8 mouse cellular contexts compared by ENCODE assay signal in the genomic region with DNA sequence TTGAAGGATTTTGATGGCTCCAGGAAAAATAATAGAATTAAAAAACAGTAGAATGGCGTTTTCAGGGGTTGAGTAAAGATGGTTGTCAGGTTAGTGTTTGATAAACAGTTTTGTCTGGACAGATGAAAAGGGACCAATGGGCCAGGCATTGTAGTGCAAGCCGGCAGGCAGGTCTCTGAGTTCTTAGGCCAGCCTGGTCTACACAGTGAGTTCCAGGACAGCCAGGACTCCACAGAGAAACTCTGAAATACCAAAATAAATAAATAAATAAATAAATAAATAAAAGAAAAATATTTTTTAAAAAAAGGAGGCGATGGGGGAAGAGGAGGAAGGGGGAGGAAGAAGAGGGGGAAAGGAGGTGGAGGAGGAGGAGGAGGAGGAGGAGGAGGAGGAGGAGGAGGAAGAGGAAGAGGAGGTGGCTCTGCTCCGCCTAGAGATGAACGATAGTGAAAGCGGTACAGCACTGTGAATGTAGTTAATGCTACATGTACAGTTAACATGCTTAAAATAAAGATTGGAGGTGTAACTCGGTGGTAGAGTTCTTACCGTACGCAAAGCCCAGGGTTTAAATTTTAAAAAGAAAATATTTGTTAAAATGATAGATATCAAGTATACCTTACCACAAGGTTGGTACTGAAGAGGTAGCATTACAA. TPM values are rescaled to one million over a fixed set of nuclear protein-coding genes. Genes with fewer than 3 reads are reported as not detected.
DNase-seq lines count a peak whose midpoint lies in the region; ATAC-seq and TF ChIP-seq lines count a peak whose summit lies in the region.

No protein-coding gene starts in this region.

- H3K79me3 ChIP-seq in C2C12 (ENCODE audit: low read depth), result no peaks in the 10 kb centered on the region

- no peak for ATAC-seq in cerebellum, adult (ENCODE audit: insufficient number of reproducible peaks, low FRiP score, low TSS enrichment)
- ATAC-seq in forebrain, embryonic 16.5 days, result no peak
- peak; percentile 67 for ATAC-seq in liver, embryonic 14.5 days (ENCODE audit: insufficient read depth)

- H3K9me3 ChIP-seq in forebrain, embryonic 16.5 days (ENCODE audit: control insufficient read depth, low read length), result no peaks in the 10 kb centered on the region
- no peaks in the 10 kb centered on the region for H3K9me3 ChIP-seq in liver, embryonic 14.5 days (ENCODE audit: control insufficient read depth, low read length)

- no peak for TF ChIP-seq EP300 in liver, embryonic 14.5 days (IDR thresholded peaks at IDR 0.05; ENCODE audit: low read depth)

- no peak overlapping the region for H3ac ChIP-seq in C2C12 (ENCODE audit: control insufficient read depth, insufficient read length, low read depth)

- H3K4me1 ChIP-seq in cerebellum, adult 2 months (ENCODE audit: control insufficient read depth, insufficient read depth, low read length), result no peaks in the 10 kb centered on the region
- peaks cover 4% of the 10 kb centered on the region for H3K4me1 ChIP-seq in forebrain, embryonic 16.5 days (replicated peaks; ENCODE audit: control insufficient read depth, insufficient read depth, low read length)
- peaks cover 10% of the 10 kb centered on the region in 2 experiments; a peak in 3 of 4 replicates for H3K4me1 ChIP-seq in liver, embryonic 14.5 days (replicated peaks; ENCODE audit: control insufficient read depth in 2 of 2, insufficient read depth in 2 of 2, low read length in 1 of 2)

- no peak overlapping the region for H3K9ac ChIP-seq in forebrain, embryonic 16.5 days (replicated peaks; ENCODE audit: low read depth, low read length)
- no peak overlapping the region for H3K9ac ChIP-seq in liver, embryonic 14.5 days (replicated peaks)

- no peak for TF ChIP-seq CTCF in cerebellum, adult 2 months (IDR thresholded peaks at IDR 0.05; ENCODE audit: borderline replicate concordance, insufficient read depth, low read depth, low read length)
- no peak for TF ChIP-seq CTCF in C2C12 (IDR thresholded peaks at IDR 0.05; ENCODE audit: control insufficient read depth, insufficient read depth, insufficient read length)
- no peak for TF ChIP-seq CTCF in liver, embryonic 14.5 days (IDR thresholded peaks at IDR 0.05; ENCODE audit: low read depth)

- no peaks in the 10 kb centered on the region for H3K27me3 ChIP-seq in cerebellum, adult 2 months (ENCODE audit: control insufficient read depth, insufficient read depth, low read length)
- H3K27me3 ChIP-seq in C2C12 (ENCODE audit: control insufficient read depth, insufficient read depth, insufficient read length), result no peaks in the 10 kb centered on the region
- no peaks in the 10 kb centered on the region for H3K27me3 ChIP-seq in forebrain, embryonic 16.5 days (replicated peaks; ENCODE audit: control insufficient read depth, insufficient read depth, low read length)
- H3K27me3 ChIP-seq in liver, embryonic 14.5 days (ENCODE audit: control insufficient read depth, insufficient read depth, low read length), result peaks cover 11% of the 10 kb centered on the region

- H3K27ac ChIP-seq in cerebellum, adult 2 months (ENCODE audit: insufficient read depth, low read length), result no peak overlapping the region
- H3K27ac ChIP-seq in forebrain, embryonic 16.5 days (ENCODE audit: low read length), result no peak overlapping the region
- H3K27ac ChIP-seq in liver, embryonic 14.5 days, result peak overlapping the region; percentile 59; the same call in 1 of the 2 replicates

- DNase-seq in cerebellum, adult 2 months, result no peak
- DNase-seq in liver, embryonic 14.5 days (ENCODE audit: low read depth in 3 of 3, low spot score in 3 of 3), result no peak
- no peak for DNase-seq in layer of hippocampus, postnatal 10 days (ENCODE audit: low spot score in 2 of 2)
- no peak for DNase-seq in left cerebral cortex, adult 9 months (ENCODE audit: low spot score in 2 of 2)
- no peak for DNase-seq in gastrocnemius, postnatal 10 days

- WGBS in cerebellum, adult 2 months, result 44% methylated on average over 9 of the region's 9 CpGs
- 39% methylated on average over 8 of the region's 9 CpGs for WGBS in forebrain, embryonic 16.5 days
- WGBS in liver, embryonic 14.5 days (ENCODE audit: insufficient replicate concordance), result 15% methylated on average over 9 of the region's 9 CpGs

- peak overlapping the region; percentile 84 for H3K4me3 ChIP-seq in cerebellum, adult 2 months (replicated peaks; ENCODE audit: insufficient read depth, low read depth, low read length)
- peak overlapping the region; percentile 54 for H3K4me3 ChIP-seq in C2C12 (ENCODE audit: insufficient read depth, poor library complexity, severe bottlenecking)
- no peak overlapping the region; the same call in 1 of the 2 replicates for H3K4me3 ChIP-seq in forebrain, embryonic 16.5 days (replicated peaks; ENCODE audit: low read length)
- H3K4me3 ChIP-seq in liver, embryonic 14.5 days (ENCODE audit: insufficient read depth in 1 of 2, low read depth in 2 of 2, low read length in 2 of 2), result peak overlapping the region; percentile 75 to 81

- H3K79me2 ChIP-seq in C2C12 (ENCODE audit: control insufficient read depth, insufficient read depth), result no peaks in the 10 kb centered on the region

- TF ChIP-seq POLR2A in cerebellum, adult 2 months (IDR thresholded peaks at IDR 0.05; ENCODE audit: borderline replicate concordance, insufficient read depth, low read length), result no peak

- no peaks in the 10 kb centered on the region for H3K36me3 ChIP-seq in C2C12 (ENCODE audit: control insufficient read depth, insufficient read depth)
- no peaks in the 10 kb centered on the region for H3K36me3 ChIP-seq in forebrain, embryonic 16.5 days (ENCODE audit: control insufficient read depth, insufficient read depth)
- no peaks in the 10 kb centered on the region for H3K36me3 ChIP-seq in liver, embryonic 14.5 days (replicated peaks; ENCODE audit: control insufficient read depth, insufficient read depth, low read depth)

- peak overlapping the region; percentile 65; the same call in 1 of the 2 replicates for H3K4me2 ChIP-seq in forebrain, embryonic 16.5 days (ENCODE audit: low read length)
- H3K4me2 ChIP-seq in liver, embryonic 14.5 days (ENCODE audit: low read depth), result peak overlapping the region; percentile 94

TF ChIP-seq in C2C12, 6 proteins besides CTCF, POLR2A, EP300 and RAD21:
- no peak for TF ChIP-seq MAX (IDR thresholded peaks at IDR 0.05)
- no peak for TF ChIP-seq FOSL1 (IDR thresholded peaks at IDR 0.05; ENCODE audit: insufficient read depth, low read length, poor library complexity, severe bottlenecking)
- no peak for TF ChIP-seq USF1 (IDR thresholded peaks at IDR 0.05; ENCODE audit: low read depth)
- no peak for TF ChIP-seq MYOG (IDR thresholded peaks at IDR 0.05; ENCODE audit: control insufficient read depth, extremely low read depth, insufficient read length)
- TF ChIP-seq MYOD1 (IDR thresholded peaks at IDR 0.05; ENCODE audit: control insufficient read depth, insufficient read length, low read depth), result no peak
- TF ChIP-seq CEBPB (IDR thresholded peaks at IDR 0.05; ENCODE audit: low read depth), result no peak

RNA-seq across cellular contexts. Expression of gene Gm12184, which starts 6.7 kb away (rescaled TPM):
- polyA plus RNA-seq in cerebellum, adult 2 months (2012; rRNA removed), result 30.1 and 34.0 TPM in 2 replicates
- polyA plus RNA-seq in C2C12 (2012; fragmentation: generic; extraction: Trizol), result 8.0 TPM
- polyA plus RNA-seq in forebrain, embryonic 16.5 days (2015; fragmentation: Nextera tagmentation; extraction: Ambion mirVana), result 2.8 and 3.9 TPM in 2 replicates
- polyA plus RNA-seq in liver, embryonic 14.5 days (2012; rRNA removed), result 9.6 and 12.4 TPM in 2 replicates
- 1.6 and 2.8 TPM in 2 replicates for polyA plus RNA-seq in liver, embryonic 14.5 days (2014; fragmentation: Nextera tagmentation; extraction: Ambion mirVana)
- total RNA-seq in layer of hippocampus, postnatal 10 days (2021), result 1 to 10 TPM in 1 of 2 experiments, under 1 TPM in 1; 0.98 to 1.4 TPM
- total RNA-seq in gastrocnemius, postnatal 10 days (2021), result 1 to 10 TPM; 1.8 to 3.6 TPM

RNA-seq across cellular contexts. Expression of gene Trim7, which starts 7.3 kb away (rescaled TPM):
- polyA plus RNA-seq in cerebellum, adult 2 months (2012; rRNA removed), result 4.2 and 4.7 TPM in 2 replicates
- 1.9 TPM for polyA plus RNA-seq in C2C12 (2012; fragmentation: generic; extraction: Trizol)
- 1.4 and 2.0 TPM in 2 replicates for polyA plus RNA-seq in forebrain, embryonic 16.5 days (2015; fragmentation: Nextera tagmentation; extraction: Ambion mirVana)
- 0.09 and 0.23 TPM in 2 replicates for polyA plus RNA-seq in liver, embryonic 14.5 days (2012; rRNA removed)
- 0.04 and 0.13 TPM in 2 replicates for polyA plus RNA-seq in liver, embryonic 14.5 days (2014; fragmentation: Nextera tagmentation; extraction: Ambion mirVana)
- 1 to 10 TPM; 4.9 to 5.6 TPM for total RNA-seq in layer of hippocampus, postnatal 10 days (2021)
- 100 to 1,000 TPM; 107 to 110 TPM for total RNA-seq in gastrocnemius, postnatal 10 days (2021)

RNA-seq across cellular contexts. Expression of gene Trim41, which starts 16.1 kb away (rescaled TPM):
- polyA plus RNA-seq in cerebellum, adult 2 months (2012; rRNA removed), result 42.3 and 45.0 TPM in 2 replicates
- 24.4 TPM for polyA plus RNA-seq in C2C12 (2012; fragmentation: generic; extraction: Trizol)
- 7.2 and 7.6 TPM in 2 replicates for polyA plus RNA-seq in forebrain, embryonic 16.5 days (2015; fragmentation: Nextera tagmentation; extraction: Ambion mirVana)
- polyA plus RNA-seq in liver, embryonic 14.5 days (2012; rRNA removed), result 8.2 and 9.2 TPM in 2 replicates
- polyA plus RNA-seq in liver, embryonic 14.5 days (2014; fragmentation: Nextera tagmentation; extraction: Ambion mirVana), result 1.0 and 1.3 TPM in 2 replicates
- total RNA-seq in layer of hippocampus, postnatal 10 days (2021), result 10 to 100 TPM; 44.1 to 58.1 TPM
- total RNA-seq in gastrocnemius, postnatal 10 days (2021), result 10 to 100 TPM; 22.2 to 22.8 TPM

RNA-seq across cellular contexts. Expression of gene Rack1, which starts 33.1 kb away (rescaled TPM):
- polyA plus RNA-seq in cerebellum, adult 2 months (2012; rRNA removed), result 426 and 432 TPM in 2 replicates
- polyA plus RNA-seq in C2C12 (2012; fragmentation: generic; extraction: Trizol), result 3,051 TPM
- polyA plus RNA-seq in forebrain, embryonic 16.5 days (2015; fragmentation: Nextera tagmentation; extraction: Ambion mirVana), result 451 and 473 TPM in 2 replicates
- 1,100 and 1,184 TPM in 2 replicates for polyA plus RNA-seq in liver, embryonic 14.5 days (2012; rRNA removed)
- polyA plus RNA-seq in liver, embryonic 14.5 days (2014; fragmentation: Nextera tagmentation; extraction: Ambion mirVana), result 669 and 674 TPM in 2 replicates
- total RNA-seq in layer of hippocampus, postnatal 10 days (2021), result 100 to 1,000 TPM; 336 to 363 TPM
- total RNA-seq in gastrocnemius, postnatal 10 days (2021), result 100 to 1,000 TPM; 536 to 557 TPM

RNA-seq across cellular contexts. Expression of gene Irgm1, which starts 38.3 kb away (rescaled TPM):
- 6.5 and 7.1 TPM in 2 replicates for polyA plus RNA-seq in cerebellum, adult 2 months (2012; rRNA removed)
- polyA plus RNA-seq in C2C12 (2012; fragmentation: generic; extraction: Trizol), result 9.1 TPM
- polyA plus RNA-seq in forebrain, embryonic 16.5 days (2015; fragmentation: Nextera tagmentation; extraction: Ambion mirVana), result 1.6 TPM in 2 replicates
- 7.6 and 10.4 TPM in 2 replicates for polyA plus RNA-seq in liver, embryonic 14.5 days (2012; rRNA removed)
- 15.1 and 16.6 TPM in 2 replicates for polyA plus RNA-seq in liver, embryonic 14.5 days (2014; fragmentation: Nextera tagmentation; extraction: Ambion mirVana)
- 1 to 10 TPM; 3.3 TPM for total RNA-seq in layer of hippocampus, postnatal 10 days (2021)
- total RNA-seq in gastrocnemius, postnatal 10 days (2021), result 1 to 10 TPM; 5.9 to 7.0 TPM
